Mouse (Mus musculus) midbrain, embryonic 10.5 days (tissue): ENCODE measurements at regions not wholly inside any gene's neighbourhood (a gene's known extent, or its start where the extent isn't known, plus 50 kb on each side); places are given as distances from the start of the nearest gene placed in this dataset.

ENCODE experiments used
- DNase-seq: peaks from one replicate; pipeline ENCODE4 v3.0.0-alpha.2; 2017; ENCODE audit warnings: low spot score
- H3K27ac ChIP-seq: fragments of 300-500 bp; sonication (generic); replicated peaks from 2 replicates; pipeline ENCODE4 v1.5.1; 2016; ENCODE audit warnings: mild to moderate bottlenecking
- H3K27me3 ChIP-seq: fragments of 300-500 bp; sonication (generic); 2 replicates; pipeline ENCODE4 v1.6.1; 2016; ENCODE audit warnings: low read depth, mild to moderate bottlenecking; ENCODE audit not compliant: poor library complexity, severe bottlenecking
- H3K36me3 ChIP-seq: fragments of 300-500 bp; sonication (generic); 2 replicates; pipeline ENCODE4 v1.6.1; 2016; ENCODE audit warnings: mild to moderate bottlenecking, moderate library complexity
- H3K4me1 ChIP-seq: fragments of 300-500 bp; sonication (generic); 2 replicates; pipeline ENCODE4 v1.6.1; 2016
- H3K4me3 ChIP-seq: fragments of 300-500 bp; sonication (generic); 2 replicates; pipeline ENCODE4 v1.5.1; 2016; ENCODE audit warnings: mild to moderate bottlenecking, moderate library complexity
- H3K9me3 ChIP-seq: fragments of 300-500 bp; sonication (generic); replicated peaks from 2 replicates; pipeline ENCODE4 v1.6.1; 2016; ENCODE audit warnings: mild to moderate bottlenecking
- WGBS: fragments of 180-500 bp; shearing (Covaris S2); methylation state at CpG from one replicate; pipeline ENCODE4 v1.1.7; 2016; 5-methylcytosine and 5-hydroxymethylcytosine counted together

DNA sequence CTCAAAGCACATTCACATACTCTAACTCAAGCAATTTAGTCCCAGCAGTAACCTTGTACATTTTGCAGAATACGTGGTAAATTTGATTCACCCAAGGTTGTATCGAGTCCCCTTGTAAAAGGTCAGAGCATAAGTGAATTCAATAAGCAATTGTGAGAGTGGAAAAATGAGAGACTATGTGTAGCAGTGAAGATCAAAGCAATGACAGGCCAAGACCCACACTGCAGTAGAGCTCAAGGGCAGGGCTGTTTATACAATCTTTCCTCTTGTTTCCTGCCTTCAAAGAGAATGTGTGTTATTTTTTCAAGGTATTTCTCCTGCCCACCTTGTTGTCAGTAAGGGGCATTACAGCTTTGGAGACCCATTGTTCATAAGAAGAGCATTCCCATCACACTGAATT is 311.4 kb upstream of the Cblb start:
- WGBS: 91% methylated on average over 2 of the region's 2 CpGs
- H3K4me1 ChIP-seq: no peaks in the 10 kb centered on the region
- no peak overlapping the region for H3K27ac ChIP-seq
- H3K36me3 ChIP-seq: no peaks in the 10 kb centered on the region
- DNase-seq: no peak
- no peaks in the 10 kb centered on the region for H3K27me3 ChIP-seq
- H3K9me3 ChIP-seq: no peaks in the 10 kb centered on the region
- no peak overlapping the region for H3K4me3 ChIP-seq

DNA sequence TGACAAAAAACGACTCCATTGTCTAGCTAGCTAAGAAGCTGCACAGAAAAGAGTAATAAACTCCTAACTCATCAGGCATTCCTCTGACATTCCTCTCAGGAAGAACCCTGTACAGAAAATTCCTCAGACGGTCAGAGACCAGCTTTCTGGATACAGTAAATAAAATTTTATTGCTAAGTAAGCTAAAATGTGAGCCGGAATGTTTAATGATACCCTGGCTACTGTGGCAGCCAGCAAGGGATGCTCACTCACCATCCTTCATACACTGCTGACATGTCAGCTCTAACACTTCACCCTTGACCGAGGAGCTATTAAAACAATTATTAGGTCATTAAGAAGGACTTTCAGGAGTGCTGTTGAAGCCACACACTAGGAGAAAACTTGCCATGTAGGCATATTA is 308.3 kb upstream of the Cblb start:
- no peaks in the 10 kb centered on the region for H3K9me3 ChIP-seq
- H3K27me3 ChIP-seq: no peaks in the 10 kb centered on the region
- H3K27ac ChIP-seq: no peak overlapping the region
- WGBS: 77% methylated on average over 4 of the region's 4 CpGs
- no peaks in the 10 kb centered on the region for H3K4me1 ChIP-seq
- DNase-seq: no peak
- H3K36me3 ChIP-seq: no peaks in the 10 kb centered on the region
- H3K4me3 ChIP-seq: no peak overlapping the region

DNA sequence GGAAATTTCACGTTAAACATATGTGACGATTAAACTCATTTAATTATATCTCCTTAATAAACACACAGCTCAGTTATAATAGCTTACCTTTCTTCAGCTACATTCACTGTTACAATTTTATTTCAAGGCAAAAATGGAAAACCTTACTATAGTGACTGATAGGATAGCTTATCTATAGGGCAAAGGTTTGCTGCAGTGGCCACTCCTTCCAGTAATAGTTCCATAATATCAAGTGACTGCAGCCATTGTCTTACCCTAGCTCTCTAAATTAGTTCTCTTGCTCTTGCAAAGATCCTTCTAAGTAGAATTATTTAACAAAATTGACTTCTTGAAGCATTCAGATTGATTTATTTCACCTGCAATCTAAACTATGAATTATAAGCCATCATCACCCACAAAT is 289.1 kb upstream of the Cblb start:
- Histone ChIP-seq H3K36me3 (no peaks in the 10 kb centered on the region), H3K4me1 (no peaks in the 10 kb centered on the region), H3K27me3 (no peaks in the 10 kb centered on the region), H3K4me3 (no peak overlapping the region), H3K9me3 (no peaks in the 10 kb centered on the region), H3K27ac (no peak overlapping the region)
- 97% methylated on average over 2 of the region's 2 CpGs for WGBS
- DNase-seq: no peak

DNA sequence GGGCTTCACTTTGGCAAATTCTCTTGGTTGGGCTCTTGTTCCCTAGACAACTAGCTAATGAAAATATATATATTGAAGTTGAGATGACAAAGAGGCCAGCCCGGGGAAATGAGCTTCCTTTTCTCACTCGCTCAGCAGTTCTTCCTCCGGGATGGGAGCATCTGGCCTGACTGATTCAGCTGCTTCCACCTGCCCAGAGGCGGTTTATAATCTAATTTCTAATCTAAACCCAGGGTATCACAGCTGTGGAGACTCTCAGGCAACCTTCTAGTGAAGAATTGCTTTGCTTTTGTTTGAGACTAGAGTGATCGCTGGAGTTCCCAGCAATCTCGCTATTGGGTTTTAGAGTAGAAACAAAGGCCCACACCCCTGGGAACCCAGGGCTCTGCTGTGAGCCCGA is 279.1 kb upstream of the Cblb start:
- Histone ChIP-seq H3K36me3 (no peaks in the 10 kb centered on the region), H3K4me1 (peaks cover 7% of the 10 kb centered on the region), H3K4me3 (no peak overlapping the region), H3K27me3 (no peaks in the 10 kb centered on the region), H3K9me3 (no peaks in the 10 kb centered on the region), H3K27ac (peak overlapping the region; percentile 70)
- 26% methylated on average over 7 of the region's 7 CpGs for WGBS
- DNase-seq: peak; percentile 48

DNA sequence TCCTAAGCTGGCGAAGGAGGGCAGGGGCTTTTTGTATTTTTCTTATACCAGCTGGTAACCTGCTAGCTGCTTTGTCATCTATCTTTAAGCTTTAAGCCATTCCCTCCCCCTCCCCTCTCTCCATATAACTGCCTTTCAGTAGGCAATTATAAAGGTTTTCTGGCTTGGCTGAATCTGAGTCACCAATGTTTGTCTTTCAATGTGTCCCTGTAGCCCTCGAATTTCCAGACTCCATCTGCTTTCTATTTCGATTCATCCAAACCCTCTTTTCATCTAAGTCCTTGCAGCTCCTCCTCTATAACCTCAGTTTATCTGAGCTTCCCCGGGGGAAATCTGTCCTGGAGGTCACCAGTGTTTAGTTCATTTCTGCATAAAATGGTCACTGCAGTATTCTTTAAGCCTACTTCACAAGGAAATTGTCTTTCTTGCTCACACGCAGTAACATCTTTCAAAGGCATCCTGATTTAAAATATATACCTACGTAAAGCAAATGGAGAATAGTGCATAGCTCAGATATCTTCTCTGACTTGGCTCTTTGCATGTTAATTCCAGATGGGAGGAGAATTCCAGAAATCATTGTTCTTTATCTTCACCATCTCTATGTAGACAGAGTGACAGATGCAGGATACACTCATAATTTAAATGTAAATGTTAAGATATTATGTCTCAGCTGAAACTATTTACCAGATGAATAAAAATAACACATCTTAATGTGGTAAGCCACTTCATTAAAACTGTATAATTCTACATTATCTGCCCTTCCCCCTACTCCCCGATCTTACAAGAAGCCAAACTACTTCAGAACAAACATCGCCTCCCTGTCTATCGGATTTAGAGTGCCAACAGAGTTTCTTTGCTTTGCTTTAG is 272.4 kb upstream of the Cblb start:
- peaks cover 16% of the 10 kb centered on the region for H3K4me1 ChIP-seq
- H3K27me3 ChIP-seq: no peaks in the 10 kb centered on the region
- H3K27ac ChIP-seq: peak overlapping the region; percentile 53; the same call in 1 of the 2 replicates
- DNase-seq: no peak
- 51% methylated on average over 9 of the region's 9 CpGs for WGBS
- no peaks in the 10 kb centered on the region for H3K9me3 ChIP-seq
- H3K36me3 ChIP-seq: no peaks in the 10 kb centered on the region
- H3K4me3 ChIP-seq: no peak overlapping the region

DNA sequence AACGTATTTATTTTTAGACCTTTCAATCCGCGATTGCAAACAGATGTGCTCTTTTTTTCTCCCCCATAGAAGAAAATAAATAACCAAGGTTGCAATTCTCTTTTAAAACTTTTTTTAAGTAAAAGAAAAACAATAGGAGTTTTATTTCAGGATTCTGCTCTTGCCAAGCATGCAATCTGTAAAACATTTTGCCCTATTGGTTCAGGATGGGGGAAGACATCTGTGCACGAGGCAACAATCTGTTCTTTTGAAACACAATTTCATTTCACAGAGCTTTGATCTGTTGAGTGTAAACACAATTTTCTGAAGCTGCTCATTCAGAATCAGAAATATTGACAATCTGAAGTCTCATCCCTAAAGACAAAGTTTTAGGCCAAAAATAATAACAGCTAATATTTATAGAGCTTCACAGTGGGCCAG is 271.8 kb upstream of the Cblb start:
- H3K9me3 ChIP-seq: no peaks in the 10 kb centered on the region
- H3K27me3 ChIP-seq: no peaks in the 10 kb centered on the region
- H3K4me3 ChIP-seq: no peak overlapping the region
- WGBS: 55% methylated on average over 4 of the region's 4 CpGs
- DNase-seq: no peak
- no peaks in the 10 kb centered on the region for H3K36me3 ChIP-seq
- H3K27ac ChIP-seq: no peak overlapping the region; the same call in 1 of the 2 replicates
- H3K4me1 ChIP-seq: peaks cover 16% of the 10 kb centered on the region

DNA sequence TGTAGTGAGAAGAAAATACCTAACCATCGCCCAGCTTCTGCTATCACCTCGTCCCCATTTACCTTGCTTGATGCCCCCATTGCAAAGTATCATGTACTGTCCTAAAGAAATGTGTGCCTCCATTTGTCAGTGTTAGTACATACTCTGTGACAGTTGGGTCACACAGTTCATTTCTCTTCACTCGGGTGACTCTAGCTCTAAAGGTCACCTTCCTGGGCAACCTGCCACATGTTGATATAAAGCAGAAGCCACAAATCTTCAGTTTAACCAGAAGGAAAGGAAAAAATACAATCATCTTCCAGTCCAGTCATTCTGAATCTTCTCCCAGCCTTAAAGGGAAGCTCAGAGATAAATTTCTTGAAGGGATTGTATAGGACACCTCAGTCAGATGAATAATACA is 263.5 kb upstream of the Cblb start:
- H3K4me1 ChIP-seq: no peaks in the 10 kb centered on the region
- DNase-seq: no peak
- H3K9me3 ChIP-seq: no peaks in the 10 kb centered on the region
- H3K27me3 ChIP-seq: no peaks in the 10 kb centered on the region
- no peaks in the 10 kb centered on the region for H3K36me3 ChIP-seq
- 90% methylated on average over 3 of the region's 3 CpGs for WGBS
- no peak overlapping the region for H3K4me3 ChIP-seq
- H3K27ac ChIP-seq: no peak overlapping the region

DNA sequence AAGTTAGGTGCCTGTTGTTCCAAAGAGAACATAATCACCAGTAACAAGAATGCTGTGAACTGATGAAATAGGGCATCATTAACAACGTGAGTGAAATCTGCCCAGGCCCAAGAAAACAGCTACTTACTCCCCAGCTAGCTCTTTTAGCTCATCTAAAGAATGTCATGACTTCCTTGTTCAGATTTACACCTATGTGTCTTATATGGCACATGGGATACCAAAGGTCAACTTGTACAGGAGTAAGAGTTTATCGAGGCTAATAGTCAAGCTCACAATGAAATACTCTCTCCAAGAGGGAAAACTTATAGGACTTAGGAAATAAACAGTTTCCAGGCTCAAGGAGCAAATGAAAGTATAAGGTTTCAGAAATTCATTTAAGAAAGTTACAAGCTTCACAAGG is 252.1 kb upstream of the Cblb start:
- no peaks in the 10 kb centered on the region for H3K9me3 ChIP-seq
- no peak overlapping the region for H3K4me3 ChIP-seq
- no peak for DNase-seq
- no peaks in the 10 kb centered on the region for H3K36me3 ChIP-seq
- no peaks in the 10 kb centered on the region for H3K4me1 ChIP-seq
- 91% methylated on average over 2 of the region's 2 CpGs for WGBS
- H3K27ac ChIP-seq: no peak overlapping the region
- no peaks in the 10 kb centered on the region for H3K27me3 ChIP-seq

DNA sequence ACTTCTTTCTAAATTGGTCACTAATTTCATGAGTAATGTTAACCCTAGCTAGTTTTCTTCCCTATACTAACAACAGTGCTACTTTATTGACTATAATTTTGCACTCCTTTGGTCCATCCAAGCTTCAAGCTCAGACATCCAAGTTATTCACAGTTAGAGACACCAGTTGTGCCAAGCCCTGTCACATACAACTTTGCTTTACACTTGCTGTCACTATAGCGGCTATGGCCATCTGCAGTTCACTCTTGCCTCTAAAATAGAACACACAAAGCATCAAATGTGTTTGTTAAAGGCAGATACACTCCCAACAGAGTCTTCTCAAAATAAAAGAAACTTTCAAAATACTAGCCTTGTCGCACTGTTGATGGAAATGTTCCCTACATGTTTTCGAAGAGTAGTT is 236.0 kb upstream of the Cblb start:
- H3K4me3 ChIP-seq: no peak overlapping the region
- H3K27me3 ChIP-seq: no peaks in the 10 kb centered on the region
- H3K4me1 ChIP-seq: no peaks in the 10 kb centered on the region
- H3K27ac ChIP-seq: no peak overlapping the region
- no peaks in the 10 kb centered on the region for H3K36me3 ChIP-seq
- DNase-seq: no peak
- H3K9me3 ChIP-seq: no peaks in the 10 kb centered on the region
- WGBS: 94% methylated on average over 3 of the region's 3 CpGs

DNA sequence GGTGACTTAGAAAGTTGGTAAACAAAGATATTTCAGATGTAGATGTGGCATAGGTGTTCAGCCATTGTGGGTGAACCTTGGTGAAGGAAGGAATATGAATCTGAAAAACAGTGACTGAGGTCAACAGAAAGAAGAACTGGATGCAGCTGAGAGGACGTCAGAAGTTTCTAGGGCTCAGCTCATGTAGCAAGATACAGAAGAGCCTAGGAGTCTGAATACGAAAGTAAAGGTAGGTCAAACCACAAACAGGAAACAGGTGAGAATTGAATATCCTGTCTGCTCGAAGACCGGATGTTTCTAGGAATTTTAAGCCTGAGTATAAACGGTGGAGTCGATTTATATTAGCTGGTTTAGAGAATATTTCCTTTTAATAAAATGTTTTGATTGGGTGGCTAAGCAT is 223.7 kb upstream of the Cblb start:
- Histone ChIP-seq H3K27me3 (no peaks in the 10 kb centered on the region), H3K9me3 (no peaks in the 10 kb centered on the region), H3K4me1 (no peaks in the 10 kb centered on the region), H3K4me3 (no peak overlapping the region), H3K27ac (no peak overlapping the region), H3K36me3 (no peaks in the 10 kb centered on the region)
- WGBS: 90% methylated on average over 6 of the region's 6 CpGs
- no peak for DNase-seq

DNA sequence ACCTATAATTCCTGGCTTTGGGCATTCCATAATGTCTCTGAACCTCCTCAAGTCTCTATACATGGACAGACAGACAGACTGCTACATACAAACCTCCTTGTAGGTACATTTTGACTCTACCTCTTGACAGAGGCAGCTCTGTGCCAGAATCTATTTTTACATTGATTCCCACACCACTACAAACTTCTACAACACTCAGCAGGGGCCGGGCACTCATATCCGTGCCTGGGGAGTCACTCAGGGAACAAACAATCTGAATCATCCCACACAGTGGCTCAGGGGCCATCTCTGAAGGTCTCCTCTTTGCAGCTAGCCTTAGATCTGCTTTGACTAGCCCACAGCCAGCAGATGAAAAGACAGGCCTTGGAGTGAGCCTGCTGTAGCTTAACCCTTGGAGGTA is 221.9 kb upstream of the Cblb start:
- Histone ChIP-seq H3K4me1 (no peaks in the 10 kb centered on the region), H3K27me3 (no peaks in the 10 kb centered on the region), H3K9me3 (no peaks in the 10 kb centered on the region), H3K4me3 (no peak overlapping the region), H3K27ac (no peak overlapping the region), H3K36me3 (no peaks in the 10 kb centered on the region)
- 89% methylated on average over 2 of the region's 2 CpGs for WGBS
- DNase-seq: no peak

DNA sequence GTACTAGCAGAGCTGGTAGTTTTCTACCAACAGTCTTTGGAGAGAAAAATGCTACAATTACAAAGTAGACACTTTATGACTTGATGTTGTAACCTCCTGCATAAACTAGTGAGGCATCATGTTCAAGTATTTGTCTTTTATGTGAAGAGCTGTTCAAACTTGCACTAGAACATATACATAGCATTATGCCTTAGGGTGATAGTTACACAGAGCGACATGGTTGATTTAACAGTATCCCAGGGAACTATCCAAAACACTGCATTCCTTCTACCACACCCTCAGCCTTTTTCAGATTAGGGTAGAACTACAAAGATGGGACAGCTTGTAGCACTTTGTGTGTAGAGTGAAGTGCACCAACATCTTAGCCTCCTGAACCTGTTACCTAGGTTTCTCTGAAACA is 220.0 kb upstream of the Cblb start:
- Histone ChIP-seq H3K36me3 (no peaks in the 10 kb centered on the region), H3K9me3 (no peaks in the 10 kb centered on the region), H3K27ac (no peak overlapping the region), H3K4me3 (no peak overlapping the region), H3K27me3 (no peaks in the 10 kb centered on the region), H3K4me1 (no peaks in the 10 kb centered on the region)
- no peak for DNase-seq
- WGBS: 97% methylated on average over 1 of the region's 1 CpGs

DNA sequence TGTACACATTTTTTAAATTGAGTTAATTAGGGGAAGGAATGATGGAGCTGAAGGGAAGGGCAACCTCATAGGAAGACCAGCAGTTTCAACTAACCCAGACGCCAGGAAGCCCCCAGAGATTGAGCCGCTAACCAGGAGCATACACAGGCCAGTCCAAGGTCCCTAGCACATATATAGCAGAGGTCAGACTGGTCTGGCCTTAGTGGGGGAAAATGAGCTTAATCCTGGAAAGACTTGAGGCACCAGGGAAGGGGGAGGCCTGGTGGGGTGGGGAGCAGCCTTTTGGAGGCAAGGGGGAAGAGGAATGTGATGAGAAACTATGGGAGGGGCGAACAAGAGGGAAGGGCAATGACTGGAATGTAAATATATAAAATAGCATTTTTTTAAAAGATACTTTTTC is 188.3 kb upstream of the Cblb start:
- Histone ChIP-seq H3K4me3 (no peak overlapping the region), H3K4me1 (no peaks in the 10 kb centered on the region), H3K9me3 (no peaks in the 10 kb centered on the region), H3K36me3 (no peaks in the 10 kb centered on the region), H3K27me3 (no peaks in the 10 kb centered on the region), H3K27ac (no peak overlapping the region)
- WGBS: 75% methylated on average over 3 of the region's 3 CpGs
- DNase-seq: no peak

DNA sequence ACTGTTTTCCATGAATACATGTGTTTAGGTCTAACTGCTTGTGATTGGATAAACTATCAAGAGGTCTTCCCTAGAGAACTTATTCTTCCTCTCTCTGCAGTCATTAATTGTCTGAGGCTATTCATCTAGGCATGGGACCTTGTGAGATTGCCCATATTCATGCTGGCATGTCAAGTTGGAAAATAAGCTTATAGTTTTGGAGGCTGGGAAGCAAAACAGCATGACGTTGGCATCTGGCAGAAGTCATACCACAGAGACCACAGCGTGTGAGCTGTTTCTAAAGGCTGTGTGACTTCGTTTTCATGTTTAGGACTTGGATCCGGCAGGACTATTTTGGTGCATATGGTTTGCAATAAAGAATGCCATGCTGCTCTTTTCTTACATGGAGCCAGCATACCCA is 185.5 kb upstream of the Cblb start:
- WGBS: 79% methylated on average over 4 of the region's 4 CpGs
- no peaks in the 10 kb centered on the region for H3K36me3 ChIP-seq
- DNase-seq: peak; percentile 12
- H3K4me1 ChIP-seq: no peaks in the 10 kb centered on the region
- H3K4me3 ChIP-seq: no peak overlapping the region
- no peaks in the 10 kb centered on the region for H3K9me3 ChIP-seq
- no peak overlapping the region for H3K27ac ChIP-seq
- no peaks in the 10 kb centered on the region for H3K27me3 ChIP-seq
